Mouse (Mus musculus) liver, adult 2 months (tissue): ENCODE results near the gene Akr1a1.

ENCODE experiments used
- CTCF ChIP-seq: fragments of 200-500 bp; IDR thresholded peaks from 2 replicates; pipeline ENCODE4 v1.5.1; 2011; ENCODE audit warnings: low read depth, low read length, control low read depth
- POLR2A ChIP-seq: fragments of 200-500 bp; IDR thresholded peaks from 2 replicates; pipeline ENCODE4 v1.6.1; 2011; ENCODE audit warnings: low read length, control low read depth; ENCODE audit not compliant: insufficient read depth; ENCODE audit errors: extremely low read depth

- TF ChIP-seq CTCF (no peak), POLR2A (no peak)
Measured at GRCm38 (mm10) chr4:116615237-116615636, 36.2 kb downstream of the Akr1a1 start.
